Mouse (Mus musculus) olfactory bulb, adult 2 months (tissue): ENCODE measurements at regions not wholly inside any gene's neighbourhood (a gene's known extent, or its start where the extent isn't known, plus 50 kb on each side); places are given as distances from the start of the nearest gene placed in this dataset.

ENCODE experiments used
- CTCF ChIP-seq: fragments of 200-500 bp; IDR thresholded peaks from 2 replicates; pipeline ENCODE4 v1.5.1; 2012; ENCODE audit warnings: low read depth, mild to moderate bottlenecking, low read length, moderate library complexity; ENCODE audit not compliant: insufficient read depth
- POLR2A ChIP-seq: fragments of 200-500 bp; IDR thresholded peaks from 2 replicates; pipeline ENCODE4 v1.6.1; 2012; ENCODE audit warnings: mild to moderate bottlenecking, low read depth, low read length, moderate library complexity; ENCODE audit not compliant: insufficient read depth

DNA sequence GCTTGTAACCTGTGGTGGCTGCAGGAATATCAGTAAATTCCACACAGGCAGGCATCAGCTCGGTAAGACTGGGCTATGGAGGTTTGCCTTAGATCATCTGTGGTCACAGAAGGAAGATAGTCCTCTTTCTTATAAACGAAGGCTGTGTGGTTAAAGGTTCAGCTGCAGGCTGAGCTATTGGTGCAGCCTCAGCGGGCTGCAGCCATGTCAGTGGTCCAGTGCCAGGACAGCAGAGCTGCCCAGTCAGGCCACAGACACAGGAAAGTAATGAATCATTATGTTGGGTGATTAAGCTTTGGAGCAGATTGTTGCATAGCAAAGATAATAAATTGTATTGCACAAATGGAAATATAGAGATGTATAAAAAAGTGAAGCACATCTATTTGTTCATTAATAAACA, 57.0 kb upstream of the Vangl1 start:
- no peak for TF ChIP-seq CTCF
- no peak for TF ChIP-seq POLR2A
